Mouse (Mus musculus): ENCODE measurements around the gene Taf12.
"Not testable (repeated sequence)": the region's sequence is repeated elsewhere in the genome, so short reads cannot be mapped to it uniquely, and the experiment has no call there.

DNA sequence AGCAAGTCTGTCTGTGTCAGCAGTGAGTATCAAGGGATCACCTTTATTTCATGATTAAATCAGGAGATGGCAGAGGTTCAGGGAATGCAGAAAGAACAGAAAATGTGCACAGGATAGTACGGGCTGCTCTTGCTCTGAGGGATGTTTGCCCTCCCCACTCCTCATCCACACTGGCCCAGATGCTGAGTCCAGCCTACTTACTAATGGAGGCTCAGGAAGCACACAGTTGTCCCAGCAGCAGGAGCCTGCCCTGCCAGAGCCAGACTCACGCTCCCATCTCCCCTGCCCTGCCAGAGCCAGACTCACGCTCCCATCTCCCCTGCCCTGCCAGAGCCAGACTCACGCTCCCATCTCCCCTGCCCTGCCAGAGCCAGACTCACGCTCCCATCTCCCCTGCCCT, 14.7 kb downstream of the Taf12 start:
- not testable (repeated sequence) for TF ChIP-seq CTCF (IDR thresholded peaks at IDR 0.05; ENCODE audit: low read depth, low read length); POLR2A (IDR thresholded peaks at IDR 0.05; ENCODE audit: extremely low read depth, insufficient read depth, low read length)
